Mouse (Mus musculus) hindbrain, embryonic 14.5 days (tissue): ENCODE data around the gene Sema3f. TPM values are rescaled to one million over a fixed set of nuclear protein-coding genes. Genes with fewer than 3 reads are reported as not detected.

Experiments used
- ATAC-seq: fragments of 200-750 bp; cut with Nextera tagmentation; 2 replicates; pipeline ENCODE4 v1.8.0; 2017; ENCODE audit warnings: moderate number of reproducible peaks, mild to moderate bottlenecking, moderate TSS enrichment, moderate library complexity; ENCODE audit not compliant: low FRiP score
- DNase-seq: peaks from one replicate; pipeline ENCODE4 v3.0.0-alpha.2; 2015; ENCODE audit warnings: low spot score
- H3K27ac ChIP-seq: fragments of 300-500 bp; sonication (generic); 2 replicates; pipeline ENCODE4 v1.5.1; 2014; ENCODE audit warnings: mild to moderate bottlenecking, moderate library complexity
- H3K27me3 ChIP-seq: fragments of 300-500 bp; sonication (generic); 2 replicates; pipeline ENCODE4 v1.6.1; 2014; ENCODE audit warnings: mild to moderate bottlenecking, low read length, mixed read lengths; ENCODE audit not compliant: control insufficient read depth, insufficient read depth
- H3K36me3 ChIP-seq: fragments of 300-500 bp; sonication (generic); replicated peaks from 2 replicates; pipeline ENCODE4 v1.6.1; 2014; ENCODE audit not compliant: control insufficient read depth, insufficient read depth
- H3K4me1 ChIP-seq: fragments of 300-500 bp; sonication (generic); replicated peaks from 2 replicates; pipeline ENCODE4 v1.6.1; 2014; ENCODE audit warnings: antibody characterized with exemption, low read length, mixed read lengths; ENCODE audit not compliant: control insufficient read depth, insufficient read depth
- H3K4me2 ChIP-seq: fragments of 300-500 bp; sonication (generic); replicated peaks from 2 replicates; pipeline ENCODE4 v1.6.1; 2014; ENCODE audit warnings: mild to moderate bottlenecking, moderate library complexity
- H3K4me3 ChIP-seq: fragments of 300-500 bp; sonication (generic); replicated peaks from 2 replicates; pipeline ENCODE4 v1.5.1; 2014; ENCODE audit warnings: mild to moderate bottlenecking, low read length
- H3K9ac ChIP-seq: fragments of 300-500 bp; sonication (generic); 2 replicates; pipeline ENCODE4 v1.6.1; 2014
- H3K9me3 ChIP-seq: fragments of 300-500 bp; sonication (generic); 2 replicates; pipeline ENCODE4 v1.6.1; 2016; ENCODE audit warnings: low read length; ENCODE audit not compliant: control insufficient read depth
- WGBS: fragments of 180-500 bp; shearing (Covaris S2); extraction: QIAGEN DNeasy Blood & Tissue Kit; methylation state at CpG from one replicate; pipeline ENCODE4 v1.1.7; 2014; 5-methylcytosine and 5-hydroxymethylcytosine counted together
- polyA plus RNA-seq: library from polyadenylated mRNA; unstranded; fragments of >200 nt; fragmentation: Nextera tagmentation; extraction: Ambion mirVana; gene quantifications from 2 replicates; pipeline ENCODE4 v1.2.1, GENCODE M21; 2014

Gene Sema3f
- 17.5 and 17.7 TPM in 2 replicates for polyA plus RNA-seq

DNA sequence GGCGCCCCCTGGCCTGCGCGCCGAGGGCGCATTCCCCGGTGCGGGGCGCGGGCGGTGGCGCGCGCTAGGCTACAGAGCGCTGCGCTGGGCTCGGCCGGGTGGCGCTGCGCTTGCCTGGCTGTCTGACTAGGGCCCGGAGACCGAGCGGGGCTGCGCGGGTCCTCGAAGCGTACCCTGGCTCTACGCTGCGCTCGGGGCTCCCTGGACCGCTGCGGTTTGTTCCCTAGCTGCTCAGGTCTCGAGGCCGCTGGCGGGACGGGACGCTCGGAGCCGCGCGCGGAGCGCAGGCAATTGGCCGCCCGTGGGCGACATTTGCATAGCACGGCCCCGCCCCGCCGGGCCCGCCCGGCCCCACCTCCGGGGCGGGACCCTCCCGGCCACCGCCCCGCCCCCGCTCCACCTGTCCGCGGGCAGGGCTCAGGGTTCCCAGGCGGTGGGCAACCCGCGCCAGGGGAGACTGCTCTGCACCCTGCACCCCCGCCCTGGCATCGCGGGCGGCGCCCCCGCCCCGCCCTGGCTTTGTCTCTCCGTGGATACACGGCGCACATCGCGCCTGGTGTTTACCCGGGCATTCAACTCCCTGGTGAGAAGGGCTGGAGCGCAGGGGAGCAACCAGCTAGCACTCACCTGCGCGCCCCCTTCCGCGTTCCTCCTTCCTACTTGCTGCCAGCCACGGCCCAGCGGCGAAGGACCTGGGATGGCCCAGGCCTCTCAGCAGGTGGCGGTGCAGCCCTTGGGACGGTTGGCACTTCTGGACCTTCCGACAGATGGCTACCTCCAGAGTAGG is at the start of gene Sema3f:
Sema3f (minus strand) TSS at position 779 of the 787 bp plus-strand sequence.
- Histone ChIP-seq H3K36me3 (peaks cover 6% of the 10 kb centered on the region), H3K4me3 (peak within 1 kb of the TSS; percentile 89), H3K4me2 (peak within 1 kb of the TSS; percentile 86), H3K9ac (peak within 1 kb of the TSS; percentile 97), H3K9me3 (no peaks in the 10 kb centered on the region), H3K4me1 (peaks cover 38% of the 10 kb centered on the region), H3K27me3 (no peaks in the 10 kb centered on the region), H3K27ac (peak within 1 kb of the TSS; percentile 89)
- peak; percentile 64 for ATAC-seq
- peak; percentile 74 for DNase-seq
- WGBS = under 1% methylated on average over 52 of the region's 86 CpGs

- H3K27me3 ChIP-seq = no peaks in the 10 kb centered on the region
Measured at GRCm38 (mm10) chr9:107759593-107759992, 49.3 kb upstream of the Sema3f start.

GRCm38 (mm10) chr9:107750378-107750777 is 40.1 kb upstream of the Sema3f start:
- ATAC-seq (no peak), DNase-seq (no peak)
- Histone ChIP-seq H3K27ac (no peak overlapping the region), H3K4me2 (no peak overlapping the region), H3K4me3 (no peak overlapping the region), H3K9ac (no peak overlapping the region), H3K4me1 (no peaks in the 10 kb centered on the region), H3K36me3 (peaks cover 97% of the 10 kb centered on the region), H3K9me3 (0 out of 2 replicates have a peak, but pooled peaks cover 3% of the 10 kb centered on the region), H3K27me3 (no peaks in the 10 kb centered on the region)
- WGBS = 96% methylated on average over 5 of the region's 5 CpGs

More at GRCm38 (mm10) chr9:107759593-107759992, 49.3 kb upstream of the Sema3f start:
- Histone ChIP-seq H3K4me3 (no peak overlapping the region), H3K4me2 (no peak overlapping the region), H3K4me1 (no peaks in the 10 kb centered on the region), H3K9ac (no peak overlapping the region), H3K27ac (no peak overlapping the region), H3K36me3 (peaks cover 98% of the 10 kb centered on the region), H3K9me3 (no peaks in the 10 kb centered on the region)
- WGBS = 97% methylated on average over 6 of the region's 6 CpGs
- ATAC-seq (no peak), DNase-seq (no peak)

- 0 out of 2 replicates have a peak, but pooled peaks cover 3% of the 10 kb centered on the region for H3K9me3 ChIP-seq
- no peaks in the 10 kb centered on the region for H3K27me3 ChIP-seq
- DNase-seq (no peak), ATAC-seq (no peak)
- H3K4me3 ChIP-seq = no peak overlapping the region
- H3K9ac ChIP-seq = no peak overlapping the region
- no peaks in the 10 kb centered on the region for H3K4me1 ChIP-seq
- H3K4me2 ChIP-seq = no peak overlapping the region
- no peak overlapping the region for H3K27ac ChIP-seq
- peaks cover 98% of the 10 kb centered on the region for H3K36me3 ChIP-seq
- 99% methylated on average over 3 of the region's 3 CpGs for WGBS
Measured at GRCm38 (mm10) chr9:107748063-107748462, 37.8 kb upstream of the Sema3f start.

DNA sequence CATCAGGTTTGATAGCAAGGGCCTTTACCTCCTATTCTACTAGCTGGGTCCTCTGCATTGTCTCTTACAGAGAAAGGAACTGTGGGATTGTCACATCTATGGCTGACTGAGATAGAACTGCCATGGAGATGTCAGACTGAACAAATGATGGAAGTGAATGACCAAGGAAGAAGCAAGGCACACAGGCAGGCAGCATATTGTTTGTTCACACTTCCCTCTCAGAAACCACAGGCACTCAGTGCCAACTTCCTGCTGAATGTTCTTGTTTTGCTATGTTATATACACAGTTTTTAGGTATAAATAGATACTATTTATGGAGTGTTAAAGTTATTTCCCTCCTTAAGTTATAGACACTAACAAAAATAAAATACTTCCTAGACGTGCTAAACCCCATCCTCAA is 37.0 kb upstream of the Sema3f start:
- Histone ChIP-seq H3K4me2 (no peak overlapping the region), H3K27me3 (no peaks in the 10 kb centered on the region), H3K4me1 (no peaks in the 10 kb centered on the region), H3K4me3 (no peak overlapping the region), H3K9me3 (0 out of 2 replicates have a peak, but pooled peaks cover 3% of the 10 kb centered on the region), H3K9ac (no peak overlapping the region), H3K27ac (no peak overlapping the region), H3K36me3 (peaks cover 98% of the 10 kb centered on the region)
- ATAC-seq = no peak
- no peak for DNase-seq
- WGBS = 97% methylated on average over 1 of the region's 1 CpGs

DNA sequence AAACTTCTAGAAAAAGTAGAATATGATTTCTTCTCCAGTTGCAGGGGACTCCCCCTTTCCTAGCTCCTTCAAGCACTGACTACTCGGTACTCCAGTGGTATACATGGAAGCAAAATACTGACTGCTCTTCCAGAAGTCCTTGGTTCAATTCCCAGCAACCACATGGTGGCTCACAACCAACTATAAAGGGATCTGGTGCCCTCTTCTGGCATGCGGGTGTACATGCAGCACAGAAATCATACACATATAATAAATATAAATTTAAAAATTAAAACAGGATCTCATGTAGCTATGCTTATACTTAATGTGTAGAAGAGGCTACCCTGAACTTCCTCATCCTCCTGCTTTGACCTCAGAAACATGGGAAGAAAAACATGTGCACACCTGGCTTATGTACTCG is 36.4 kb upstream of the Sema3f start:
- no peak overlapping the region for H3K27ac ChIP-seq
- H3K27me3 ChIP-seq = no peaks in the 10 kb centered on the region
- H3K4me2 ChIP-seq = no peak overlapping the region
- H3K36me3 ChIP-seq = peaks cover 98% of the 10 kb centered on the region
- no peak for ATAC-seq
- no peak overlapping the region for H3K9ac ChIP-seq
- no peaks in the 10 kb centered on the region for H3K4me1 ChIP-seq
- no peak overlapping the region for H3K4me3 ChIP-seq
- 0 out of 2 replicates have a peak, but pooled peaks cover 3% of the 10 kb centered on the region for H3K9me3 ChIP-seq
- 93% methylated on average over 3 of the region's 3 CpGs for WGBS
- no peak for DNase-seq

- ATAC-seq = no peak
Measured at GRCm38 (mm10) chr9:107744061-107744460, 33.8 kb upstream of the Sema3f start.

DNA sequence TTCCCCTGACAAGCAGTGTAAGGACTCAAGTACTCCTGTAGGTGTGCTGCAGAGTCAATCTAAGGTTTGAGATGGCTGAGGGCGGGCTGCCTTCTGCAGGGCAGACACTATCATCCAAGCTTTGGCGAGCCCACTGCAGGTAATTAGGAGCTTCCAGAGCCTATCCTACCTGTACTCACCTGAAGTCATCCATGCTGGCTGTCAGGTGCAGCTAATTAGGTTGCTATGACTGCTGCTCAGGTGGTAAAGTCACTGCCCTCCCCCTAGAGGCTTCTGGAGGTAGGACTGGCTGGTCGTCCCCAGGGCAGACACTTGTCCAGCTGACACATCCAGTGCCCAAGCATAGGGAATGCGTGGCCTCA is 28.5 kb upstream of the Sema3f start:
- DNase-seq (no peak), ATAC-seq (peak; percentile 6; the same call in 1 of the 2 replicates)
- no peaks in the 10 kb centered on the region for H3K27me3 ChIP-seq
- H3K9ac ChIP-seq = no peak overlapping the region
- no peak overlapping the region for H3K27ac ChIP-seq
- H3K36me3 ChIP-seq = peaks cover 57% of the 10 kb centered on the region
- H3K4me1 ChIP-seq = peaks cover 27% of the 10 kb centered on the region
- no peaks in the 10 kb centered on the region for H3K9me3 ChIP-seq
- no peak overlapping the region for H3K4me3 ChIP-seq
- H3K4me2 ChIP-seq = no peak overlapping the region
- WGBS = 41% methylated on average over 4 of the region's 4 CpGs

More at GRCm38 (mm10) chr9:107744061-107744460, 33.8 kb upstream of the Sema3f start:
- no peak overlapping the region for H3K4me2 ChIP-seq
- H3K27me3 ChIP-seq = no peaks in the 10 kb centered on the region
- no peak overlapping the region for H3K4me3 ChIP-seq
- 0 out of 2 replicates have a peak, but pooled peaks cover 3% of the 10 kb centered on the region for H3K9me3 ChIP-seq
- H3K4me1 ChIP-seq = no peaks in the 10 kb centered on the region
- no peak for DNase-seq
- no peak overlapping the region for H3K9ac ChIP-seq
- H3K36me3 ChIP-seq = peaks cover 98% of the 10 kb centered on the region
- 88% methylated on average over 6 of the region's 6 CpGs for WGBS
- no peak overlapping the region for H3K27ac ChIP-seq

- H3K36me3 ChIP-seq = peaks cover 51% of the 10 kb centered on the region
- whole genome bisulfite sequencing = 20% methylated on average over 7 of the region's 7 CpGs
Measured at GRCm38 (mm10) chr9:107738020-107738840, 28.0 kb upstream of the Sema3f start.

More at GRCm38 (mm10) chr9:107738020-107738840, 28.0 kb upstream of the Sema3f start:
- Histone ChIP-seq H3K9ac (no peak overlapping the region), H3K27me3 (no peaks in the 10 kb centered on the region), H3K27ac (peak overlapping the region; percentile 63), H3K4me1 (peaks cover 27% of the 10 kb centered on the region), H3K4me2 (no peak overlapping the region), H3K4me3 (no peak overlapping the region), H3K9me3 (no peaks in the 10 kb centered on the region)
- DNase-seq = peak; percentile 94
- peak; percentile 63 for ATAC-seq
